Mouse (Mus musculus): ENCODE results near the gene Lmbrd1.

GRCm38 (mm10) chr1:24743191-24743924, 64.9 kb downstream of the Lmbrd1 start:
- TF ChIP-seq ZNF384 (IDR thresholded peaks at IDR 0.05; ENCODE audit: low read depth, low read length) (no peak), HCFC1 (IDR thresholded peaks at IDR 0.05; ENCODE audit: borderline replicate concordance, insufficient read depth, low read length) (no peak)

Measured in ES-E14 (cell line).